Mouse (Mus musculus): ENCODE measurements around the gene Tmc3. TPM values are rescaled to one million over a fixed set of nuclear protein-coding genes. Genes with fewer than 3 reads are reported as not detected.

The Tmc3 gene
- polyA plus RNA-seq, 1 experiment: 0.25 TPM

- TF ChIP-seq CTCF (IDR thresholded peaks at IDR 0.05; ENCODE audit: low read depth, low read length) (no peak), POLR2A (IDR thresholded peaks at IDR 0.05; ENCODE audit: insufficient read depth, low read length) (no peak), EP300 (IDR thresholded peaks at IDR 0.05; ENCODE audit: insufficient read depth, low read depth, low read length) (no peak)
- H3K4me1 ChIP-seq (ENCODE audit: control insufficient read depth, insufficient read depth, low read length): peaks cover 2% of the 10 kb centered on the region
- no peak overlapping the region for H3K27ac ChIP-seq (ENCODE audit: insufficient read depth, low read length)
- H3K9me3 ChIP-seq (replicated peaks; ENCODE audit: control insufficient read depth, insufficient read depth, low read length, poor library complexity, severe bottlenecking): no peaks in the 10 kb centered on the region
- no peak overlapping the region for H3K9ac ChIP-seq (ENCODE audit: low read depth, poor library complexity, severe bottlenecking)
- no peak overlapping the region for H3K4me3 ChIP-seq (ENCODE audit: low read depth, low read length)
- no peaks in the 10 kb centered on the region for H3K27me3 ChIP-seq (ENCODE audit: control insufficient read depth, insufficient read depth, low read length, poor library complexity, severe bottlenecking)
- H3K36me3 ChIP-seq (ENCODE audit: control insufficient read depth, insufficient read depth, low read length, poor library complexity, severe bottlenecking): peaks cover 5% of the 10 kb centered on the region; the same call in 1 of the 2 replicates
These were observed 60.0 kb downstream of the Tmc3 start for GRCm38 (mm10) chr7:83644761-83645160.

- no peak overlapping the region for H3K27ac ChIP-seq (ENCODE audit: insufficient read depth, low read length)
- no peak overlapping the region for H3K4me3 ChIP-seq (ENCODE audit: low read depth, low read length)
- no peak for TF ChIP-seq EP300 (IDR thresholded peaks at IDR 0.05; ENCODE audit: insufficient read depth, low read depth, low read length)
- H3K27me3 ChIP-seq (ENCODE audit: control insufficient read depth, insufficient read depth, low read length, poor library complexity, severe bottlenecking): no peaks in the 10 kb centered on the region
- H3K9me3 ChIP-seq (replicated peaks; ENCODE audit: control insufficient read depth, insufficient read depth, low read length, poor library complexity, severe bottlenecking): no peaks in the 10 kb centered on the region
- no peak overlapping the region for H3K9ac ChIP-seq (ENCODE audit: low read depth, poor library complexity, severe bottlenecking)
- H3K36me3 ChIP-seq (ENCODE audit: control insufficient read depth, insufficient read depth, low read length, poor library complexity, severe bottlenecking): peaks cover 4% of the 10 kb centered on the region; the same call in 1 of the 2 replicates
- H3K4me1 ChIP-seq (ENCODE audit: control insufficient read depth, insufficient read depth, low read length): peaks cover 2% of the 10 kb centered on the region
These were observed 60.7 kb downstream of the Tmc3 start for GRCm38 (mm10) chr7:83645476-83645875.

GRCm38 (mm10) chr7:83648807-83649206 is 64.1 kb downstream of the Tmc3 start:
- H3K9ac ChIP-seq (ENCODE audit: low read depth, poor library complexity, severe bottlenecking): no peak overlapping the region
- TF ChIP-seq CTCF (IDR thresholded peaks at IDR 0.05; ENCODE audit: low read depth, low read length): no peak
- no peak for TF ChIP-seq POLR2A (IDR thresholded peaks at IDR 0.05; ENCODE audit: insufficient read depth, low read length)
- no peak for TF ChIP-seq EP300 (IDR thresholded peaks at IDR 0.05; ENCODE audit: insufficient read depth, low read depth, low read length)
- no peak overlapping the region for H3K27ac ChIP-seq (ENCODE audit: insufficient read depth, low read length)
- H3K4me1 ChIP-seq (ENCODE audit: control insufficient read depth, insufficient read depth, low read length): no peaks in the 10 kb centered on the region
- H3K4me3 ChIP-seq (ENCODE audit: low read depth, low read length): no peak overlapping the region
- H3K36me3 ChIP-seq (ENCODE audit: control insufficient read depth, insufficient read depth, low read length, poor library complexity, severe bottlenecking): no peaks in the 10 kb centered on the region
- no peaks in the 10 kb centered on the region for H3K27me3 ChIP-seq (ENCODE audit: control insufficient read depth, insufficient read depth, low read length, poor library complexity, severe bottlenecking)
- H3K9me3 ChIP-seq (replicated peaks; ENCODE audit: control insufficient read depth, insufficient read depth, low read length, poor library complexity, severe bottlenecking): no peaks in the 10 kb centered on the region

- H3K9ac ChIP-seq (ENCODE audit: low read depth, poor library complexity, severe bottlenecking): no peak overlapping the region
- H3K4me1 ChIP-seq (ENCODE audit: control insufficient read depth, insufficient read depth, low read length): no peaks in the 10 kb centered on the region
- no peaks in the 10 kb centered on the region for H3K9me3 ChIP-seq (replicated peaks; ENCODE audit: control insufficient read depth, insufficient read depth, low read length, poor library complexity, severe bottlenecking)
- no peak overlapping the region for H3K27ac ChIP-seq (ENCODE audit: insufficient read depth, low read length)
- TF ChIP-seq CTCF (IDR thresholded peaks at IDR 0.05; ENCODE audit: low read depth, low read length) (no peak), EP300 (IDR thresholded peaks at IDR 0.05; ENCODE audit: insufficient read depth, low read depth, low read length) (no peak)
- H3K36me3 ChIP-seq (ENCODE audit: control insufficient read depth, insufficient read depth, low read length, poor library complexity, severe bottlenecking): no peaks in the 10 kb centered on the region
- H3K27me3 ChIP-seq (ENCODE audit: control insufficient read depth, insufficient read depth, low read length, poor library complexity, severe bottlenecking): no peaks in the 10 kb centered on the region
- H3K4me3 ChIP-seq (ENCODE audit: low read depth, low read length): no peak overlapping the region
These were observed 65.9 kb downstream of the Tmc3 start for GRCm38 (mm10) chr7:83650638-83651037.

- no peaks in the 10 kb centered on the region for H3K36me3 ChIP-seq (ENCODE audit: control insufficient read depth, insufficient read depth, low read length, poor library complexity, severe bottlenecking)
- no peak overlapping the region for H3K9ac ChIP-seq (ENCODE audit: low read depth, poor library complexity, severe bottlenecking)
- no peak overlapping the region for H3K27ac ChIP-seq (ENCODE audit: insufficient read depth, low read length)
- no peak overlapping the region for H3K4me3 ChIP-seq (ENCODE audit: low read depth, low read length)
- no peaks in the 10 kb centered on the region for H3K27me3 ChIP-seq (ENCODE audit: control insufficient read depth, insufficient read depth, low read length, poor library complexity, severe bottlenecking)
- 0 out of 2 replicates have a peak, but pooled peaks cover 3% of the 10 kb centered on the region for H3K9me3 ChIP-seq (replicated peaks; ENCODE audit: control insufficient read depth, insufficient read depth, low read length, poor library complexity, severe bottlenecking)
- TF ChIP-seq EP300 (IDR thresholded peaks at IDR 0.05; ENCODE audit: insufficient read depth, low read depth, low read length) (no peak), CTCF (IDR thresholded peaks at IDR 0.05; ENCODE audit: low read depth, low read length) (no peak), POLR2A (IDR thresholded peaks at IDR 0.05; ENCODE audit: insufficient read depth, low read length) (no peak)
- H3K4me1 ChIP-seq (ENCODE audit: control insufficient read depth, insufficient read depth, low read length): no peaks in the 10 kb centered on the region
These were observed 67.8 kb downstream of the Tmc3 start for GRCm38 (mm10) chr7:83652498-83652897.

- 0 out of 2 replicates have a peak, but pooled peaks cover 3% of the 10 kb centered on the region for H3K9me3 ChIP-seq (replicated peaks; ENCODE audit: control insufficient read depth, insufficient read depth, low read length, poor library complexity, severe bottlenecking)
- H3K27me3 ChIP-seq (ENCODE audit: control insufficient read depth, insufficient read depth, low read length, poor library complexity, severe bottlenecking): no peaks in the 10 kb centered on the region
- H3K27ac ChIP-seq (ENCODE audit: insufficient read depth, low read length): no peak overlapping the region
- no peaks in the 10 kb centered on the region for H3K36me3 ChIP-seq (ENCODE audit: control insufficient read depth, insufficient read depth, low read length, poor library complexity, severe bottlenecking)
- H3K4me1 ChIP-seq (ENCODE audit: control insufficient read depth, insufficient read depth, low read length): no peaks in the 10 kb centered on the region
- no peak for TF ChIP-seq EP300 (IDR thresholded peaks at IDR 0.05; ENCODE audit: insufficient read depth, low read depth, low read length)
- no peak for TF ChIP-seq POLR2A (IDR thresholded peaks at IDR 0.05; ENCODE audit: insufficient read depth, low read length)
- TF ChIP-seq CTCF (IDR thresholded peaks at IDR 0.05; ENCODE audit: low read depth, low read length): no peak
- no peak overlapping the region for H3K9ac ChIP-seq (ENCODE audit: low read depth, poor library complexity, severe bottlenecking)
- no peak overlapping the region for H3K4me3 ChIP-seq (ENCODE audit: low read depth, low read length)
These were observed 68.9 kb downstream of the Tmc3 start for GRCm38 (mm10) chr7:83653605-83654051.
